Mouse (Mus musculus): ENCODE measurements around the gene Olfml2a.

Gene Olfml2a

GRCm38 (mm10) chr2:38931851-38932667 lies at the start of gene Olfml2a:
Gene Olfml2a (plus strand): TSS chr2:38931978.
- DNase-seq (ENCODE audit: low read depth, low spot score) = peak; percentile 72

- DNase-seq (ENCODE audit: low read depth, low spot score) = no peak
These were observed 28.9 kb upstream of the Olfml2a start for GRCm38 (mm10) chr2:38902866-38903265.

DNA sequence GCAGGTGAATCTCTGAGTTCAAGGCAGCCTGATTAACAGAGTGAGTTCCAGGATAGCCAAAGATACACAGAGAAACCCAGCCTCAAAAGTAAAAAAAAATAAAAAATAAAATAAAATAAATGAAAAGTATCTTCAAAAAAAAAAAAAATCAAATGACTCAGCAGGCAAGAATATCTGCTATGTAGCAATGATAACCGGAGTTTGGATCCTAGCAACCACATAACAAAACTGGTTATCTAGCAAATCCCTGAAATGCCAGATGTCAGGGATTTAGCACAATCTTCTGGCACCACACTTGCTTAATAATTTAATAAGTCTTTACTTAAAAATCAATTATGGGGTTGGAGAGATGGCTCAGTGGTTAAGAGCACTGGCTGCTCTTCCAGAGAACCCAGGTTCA lies 27.5 kb upstream of the Olfml2a start:
- DNase-seq (ENCODE audit: low read depth, low spot score) = no peak

- DNase-seq (ENCODE audit: low read depth, low spot score) = no peak
These were observed 25.7 kb upstream of the Olfml2a start for GRCm38 (mm10) chr2:38906097-38906496.

- no peak for DNase-seq (ENCODE audit: low read depth, low spot score)
These were observed 23.2 kb upstream of the Olfml2a start for GRCm38 (mm10) chr2:38908604-38909003.

DNA sequence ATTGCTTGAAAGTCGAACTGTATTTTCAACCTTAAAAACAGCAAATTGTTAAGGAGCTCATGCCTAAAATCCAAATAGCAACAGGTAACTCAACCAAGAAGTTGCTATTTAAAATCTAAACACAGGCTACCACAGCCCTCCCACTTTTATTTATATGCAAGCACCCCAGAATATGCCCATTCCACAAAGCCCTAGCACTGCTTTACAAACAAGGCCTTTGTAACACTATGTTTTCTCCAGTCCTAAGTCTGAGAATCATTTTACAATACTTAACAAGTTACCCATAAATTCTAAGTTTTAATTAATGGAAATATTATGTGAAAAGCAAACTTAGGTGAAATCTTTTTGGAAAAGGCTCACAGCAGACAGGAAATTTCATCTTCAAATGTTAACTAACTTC lies 17.3 kb upstream of the Olfml2a start:
- no peak for DNase-seq (ENCODE audit: low read depth, low spot score)

DNA sequence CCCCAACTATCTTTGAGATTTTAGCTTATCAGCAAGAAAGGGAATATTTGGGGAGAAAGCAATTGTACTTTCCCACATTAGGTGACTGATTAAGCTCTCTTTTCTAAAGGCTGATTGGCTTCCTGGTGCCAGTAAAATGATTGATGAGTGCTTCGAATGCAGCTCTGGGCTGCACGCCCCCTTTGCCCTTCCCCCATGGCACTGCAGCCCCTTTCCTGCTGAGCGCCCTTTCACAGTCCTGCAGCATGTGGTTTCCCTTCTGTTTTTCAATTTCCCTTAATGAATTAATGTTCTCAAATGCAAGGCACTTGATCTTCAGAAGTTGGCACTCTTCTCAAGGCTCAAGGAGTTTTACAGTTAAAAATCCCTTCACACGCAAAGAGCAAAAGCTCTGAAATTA lies 16.8 kb upstream of the Olfml2a start:
- DNase-seq (ENCODE audit: low read depth, low spot score) = peak; percentile 57

DNA sequence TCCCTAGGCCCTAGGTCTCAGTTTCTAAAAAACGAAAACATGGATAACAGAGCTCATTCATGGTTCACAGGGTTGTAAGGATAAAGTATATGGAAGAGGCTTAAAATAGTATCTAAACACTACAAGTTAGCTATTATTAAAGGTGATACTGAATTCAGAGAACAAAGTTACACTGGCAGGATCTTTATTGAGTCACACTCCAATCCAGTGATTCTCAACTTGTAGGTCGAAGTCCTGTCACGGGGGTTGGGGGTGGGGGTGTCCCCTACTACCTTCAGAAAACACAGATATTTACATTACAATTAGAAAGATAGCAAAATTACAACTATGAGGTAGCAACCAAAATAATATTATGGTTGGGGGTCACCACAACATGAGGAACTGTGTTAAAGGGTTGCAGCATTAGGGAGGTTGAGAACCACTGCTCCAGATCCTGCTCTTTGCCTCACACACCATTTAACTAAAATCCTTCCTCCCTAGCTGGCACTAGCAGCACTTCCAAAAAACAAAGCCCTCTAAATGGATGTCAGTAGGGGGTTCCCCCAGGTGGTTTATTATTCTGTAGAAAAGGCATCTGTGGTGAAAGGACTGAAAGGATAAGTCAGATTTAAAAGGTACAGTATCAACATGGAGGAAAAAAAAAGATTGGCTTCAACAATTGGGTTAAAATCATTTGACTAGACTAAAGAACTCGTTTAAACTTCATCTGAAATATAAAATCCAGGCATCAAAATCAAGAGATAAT lies 14.7 kb upstream of the Olfml2a start:
- no peak for DNase-seq (ENCODE audit: low read depth, low spot score)

DNA sequence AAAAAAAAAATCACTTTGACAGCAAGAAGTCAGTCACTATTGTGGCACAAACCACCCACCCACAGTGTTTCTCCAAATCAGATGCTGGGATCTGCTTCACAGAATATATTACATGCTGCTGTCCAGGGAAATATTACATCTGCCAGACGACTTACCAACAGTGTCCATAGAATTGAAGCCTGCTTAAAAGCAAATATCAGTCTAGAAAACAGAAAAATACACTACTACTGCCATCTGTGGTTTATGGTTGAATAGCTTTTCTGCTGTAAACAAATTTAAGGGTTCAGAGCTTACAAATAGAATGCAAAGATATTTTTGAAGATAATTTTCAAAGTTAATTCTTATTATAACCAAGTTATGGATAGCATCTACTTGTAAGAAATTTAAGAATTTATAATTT lies 10.4 kb upstream of the Olfml2a start:
- no peak for DNase-seq (ENCODE audit: low read depth, low spot score)

DNA sequence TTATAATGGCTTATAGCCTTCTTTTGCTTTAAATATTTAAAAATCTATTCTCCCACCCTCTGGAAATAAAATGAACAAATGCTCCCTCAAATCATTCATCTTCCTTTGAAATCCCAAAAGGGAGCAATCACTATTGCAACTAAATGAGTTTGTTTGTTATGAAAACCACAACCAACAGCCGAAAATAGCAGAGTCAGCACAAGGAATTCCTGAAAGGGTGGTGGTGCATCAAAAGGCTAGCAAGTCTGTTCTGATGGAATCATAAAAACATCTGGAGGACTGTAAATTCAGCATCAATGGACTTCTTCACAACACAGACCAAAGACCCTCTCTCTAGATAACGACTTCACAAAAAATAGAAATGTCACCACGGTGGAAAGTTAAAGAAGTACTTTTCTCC lies 8.3 kb upstream of the Olfml2a start:
- DNase-seq (ENCODE audit: low read depth, low spot score) = no peak

DNA sequence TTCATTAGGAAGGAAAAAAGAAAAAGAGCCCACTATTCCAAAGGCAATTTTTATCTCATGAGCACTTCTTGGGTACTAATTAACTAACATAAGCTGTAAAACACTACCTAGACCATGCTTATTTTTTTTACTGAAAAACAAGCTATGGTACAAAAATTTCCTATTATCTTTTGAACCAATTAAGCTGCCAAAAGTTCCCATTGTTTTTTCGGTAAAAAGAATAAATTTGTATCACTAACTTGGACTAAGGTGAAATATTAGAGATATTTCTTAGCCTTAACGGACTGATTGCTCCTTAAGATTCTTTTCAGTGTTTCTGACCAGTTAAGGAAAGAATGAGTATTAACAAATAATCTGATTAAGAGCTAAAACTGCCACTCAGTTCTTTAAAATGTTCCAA lies 7.9 kb upstream of the Olfml2a start:
- DNase-seq (ENCODE audit: low read depth, low spot score) = no peak

DNA sequence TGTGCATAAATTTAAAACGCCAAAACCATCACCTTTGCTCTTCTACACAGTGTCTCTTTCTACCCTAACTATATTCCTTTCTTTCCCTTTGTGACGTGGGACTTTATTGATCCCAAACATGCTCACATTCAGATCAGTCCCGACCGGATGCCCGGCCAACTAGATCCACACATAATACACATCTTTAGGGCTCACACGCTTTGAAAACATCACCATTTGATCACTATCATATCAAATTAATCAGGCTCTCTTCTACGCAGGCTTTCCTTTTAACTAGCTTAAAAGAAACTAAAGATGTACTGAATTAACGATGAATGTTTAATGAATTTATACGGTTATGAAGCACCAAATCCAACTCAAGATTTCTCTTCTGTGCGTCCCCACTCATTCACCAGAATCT lies 7.2 kb upstream of the Olfml2a start:
- no peak for DNase-seq (ENCODE audit: low read depth, low spot score)

DNA sequence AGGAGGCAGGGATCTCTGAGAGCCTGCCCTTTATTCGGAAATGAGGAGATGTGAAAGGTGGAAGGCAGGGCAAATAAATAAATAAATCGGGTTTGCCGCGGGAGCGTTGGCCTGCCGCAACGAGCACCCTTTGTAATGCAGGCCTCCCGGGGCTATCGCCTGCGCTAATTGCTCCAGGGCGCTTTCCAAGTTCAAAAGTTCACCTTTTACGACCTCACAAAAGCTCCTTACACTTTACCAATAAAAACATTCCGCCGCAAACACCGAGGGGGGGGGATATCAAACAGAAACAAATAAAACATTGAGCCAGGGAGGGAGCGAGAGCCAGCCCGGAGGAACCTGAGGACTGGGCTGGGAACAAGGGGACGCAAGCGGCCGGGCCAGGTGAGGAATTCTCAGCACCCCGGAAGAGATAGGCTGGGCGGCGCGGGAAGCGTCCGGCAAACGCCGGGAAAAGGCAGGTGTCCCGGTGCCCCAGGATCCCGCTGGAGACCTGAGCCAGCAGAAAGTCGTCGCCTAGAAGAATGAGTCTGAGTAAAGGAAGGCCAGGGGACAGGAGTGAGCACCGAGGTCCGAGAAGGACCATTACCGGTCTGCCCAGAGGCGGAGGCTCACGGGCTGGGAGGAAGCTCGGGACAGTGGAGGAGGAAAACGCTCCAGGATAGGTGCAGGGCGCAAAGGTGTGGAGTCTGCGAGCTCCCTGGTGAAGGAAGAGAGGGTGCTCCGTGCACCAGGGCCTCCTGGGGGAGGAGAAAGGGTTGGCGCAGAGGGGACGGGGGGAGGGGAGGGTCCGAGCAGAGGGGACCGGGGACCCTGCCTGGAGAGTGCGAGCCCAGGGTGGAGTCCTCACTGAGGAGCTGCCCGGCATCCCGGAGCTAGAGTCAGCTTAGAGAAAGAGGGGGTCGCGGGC lies 6.4 kb upstream of the Olfml2a start:
- peak; percentile 48 for DNase-seq (ENCODE audit: low read depth, low spot score)

DNA sequence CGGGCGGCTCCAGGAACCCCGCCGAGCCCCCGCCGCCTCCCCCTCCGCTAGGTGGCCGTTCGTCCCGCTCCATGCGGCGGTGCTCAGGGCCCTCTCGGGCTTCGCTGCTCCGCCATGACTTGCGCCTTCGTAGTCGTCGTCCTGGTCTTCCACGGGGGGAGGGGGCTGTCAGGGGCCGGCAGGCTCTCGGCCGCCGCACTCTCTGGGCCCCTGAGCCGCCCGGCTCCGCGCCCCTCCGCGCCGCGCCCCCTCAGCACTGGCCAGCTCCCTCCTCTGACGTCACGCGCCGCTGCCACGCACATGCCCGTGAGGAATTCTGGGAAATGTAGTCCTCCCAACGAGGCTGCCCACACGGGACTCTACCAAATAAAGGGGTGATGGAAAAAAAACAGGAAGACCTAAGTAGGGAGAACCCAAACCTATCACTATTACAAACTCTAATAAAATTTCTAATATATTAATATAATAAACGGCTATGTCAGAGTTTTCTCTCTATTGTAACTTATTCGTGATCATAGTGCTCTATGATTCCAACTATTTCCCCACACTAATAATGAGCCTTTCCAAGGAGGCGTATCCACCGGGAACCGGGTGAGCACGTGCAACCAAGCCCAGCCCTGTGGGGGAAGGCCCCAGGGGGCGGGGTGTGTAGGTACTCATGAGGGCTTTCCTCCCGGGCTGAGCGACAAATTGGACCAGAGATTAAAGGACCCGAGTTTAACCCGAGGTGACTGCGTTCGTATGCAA lies 5.5 kb upstream of the Olfml2a start:
- peak; percentile 97 for DNase-seq (ENCODE audit: low read depth, low spot score)

- DNase-seq (ENCODE audit: low read depth, low spot score) = peak; percentile 87
These were observed 4.4 kb upstream of the Olfml2a start, which contains the start of gene Nr6a1 for GRCm38 (mm10) chr2:38927115-38927979. Gene Nr6a1 (minus strand): TSS chr2:38927688.

GRCm38 (mm10) chr2:38930269-38930668 lies 1.5 kb upstream of the Olfml2a start:
- no peak for DNase-seq (ENCODE audit: low read depth, low spot score)

DNA sequence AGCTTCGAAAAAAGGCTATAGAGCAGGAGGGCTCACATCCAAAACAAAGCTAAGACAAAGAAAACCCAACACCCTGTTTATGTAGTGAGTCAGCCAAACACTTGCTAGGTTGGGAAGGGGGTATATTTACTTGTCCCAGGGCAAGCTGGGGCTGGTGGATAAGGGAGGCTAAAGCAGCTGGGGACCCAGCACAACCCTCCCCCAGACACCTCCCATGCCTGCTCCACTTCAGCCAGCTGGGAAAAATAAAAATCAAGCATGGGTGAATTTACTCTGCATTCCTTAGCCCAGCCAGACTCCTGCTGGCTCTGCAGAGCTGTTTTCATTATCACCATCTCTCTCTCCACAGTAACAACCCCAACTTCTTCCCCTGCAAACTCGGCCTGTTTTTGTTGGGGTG lies 2.2 kb downstream of the Olfml2a start:
- peak; percentile 39 for DNase-seq (ENCODE audit: low read depth, low spot score)

- DNase-seq (ENCODE audit: low read depth, low spot score) = no peak
These were observed 3.2 kb downstream of the Olfml2a start for GRCm38 (mm10) chr2:38934936-38935335.

DNA sequence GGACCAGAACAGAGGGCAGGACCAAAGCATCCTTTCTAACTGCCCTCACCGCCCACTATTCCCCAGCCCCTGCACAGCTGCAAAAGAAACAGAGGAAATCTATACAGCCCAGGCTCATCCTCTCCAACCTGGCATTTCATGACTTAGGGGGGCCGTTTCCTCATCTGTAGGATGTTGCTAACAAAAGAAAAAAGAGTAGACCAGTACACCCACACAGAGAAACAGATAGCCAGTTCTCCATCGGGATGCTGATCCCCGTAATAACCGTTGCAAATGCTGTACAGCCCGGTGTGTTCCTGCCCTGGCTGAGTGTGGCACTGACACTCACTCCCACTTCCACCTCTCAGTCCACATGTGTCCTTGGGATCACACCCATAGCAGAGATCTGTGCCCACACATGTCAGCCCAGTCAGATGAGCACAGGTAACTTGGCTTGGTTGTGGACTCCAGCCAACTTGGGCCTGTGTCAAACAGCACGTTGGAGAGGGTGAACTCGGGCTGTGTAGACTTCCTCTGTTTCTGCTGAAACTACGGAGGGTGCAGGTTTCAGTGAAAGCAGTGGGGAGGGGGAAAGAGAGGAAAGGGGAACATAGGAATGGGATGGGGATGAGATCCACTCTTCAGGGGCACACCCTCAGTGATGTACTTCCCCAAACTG lies 5.1 kb downstream of the Olfml2a start:
- no peak for DNase-seq (ENCODE audit: low read depth, low spot score)

DNA sequence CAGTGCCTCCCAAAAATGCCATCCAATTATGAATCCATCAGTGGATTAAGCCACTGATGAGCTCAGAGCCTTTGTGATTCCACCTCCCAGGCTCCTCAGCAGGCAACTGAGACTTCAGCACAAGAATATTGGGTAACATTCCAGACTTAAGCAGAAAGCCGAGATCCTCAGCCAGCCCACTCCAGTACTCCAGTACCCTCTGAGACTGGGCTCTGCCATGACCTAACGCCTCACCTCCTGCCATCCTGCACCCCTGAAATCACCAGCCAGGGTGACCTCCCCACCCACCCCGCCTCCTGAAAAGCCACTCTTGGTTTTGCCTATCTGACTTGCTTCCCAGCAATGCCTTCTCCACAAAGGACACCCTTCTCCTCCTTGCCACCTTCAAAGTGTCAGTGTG lies 5.6 kb downstream of the Olfml2a start:
- DNase-seq (ENCODE audit: low read depth, low spot score) = no peak

All from mesoderm, embryonic 11.5 days (tissue).